Mouse (Mus musculus) MEL (cell line): ENCODE results near the gene Rnf167. TPM values are rescaled to one million over a fixed set of nuclear protein-coding genes. Genes with fewer than 3 reads are reported as not detected.

Source experiments
- DNase-seq: peaks from one replicate; pipeline ENCODE4 v3.0.0; 2011; ENCODE audit warnings: low read depth, low spot score
- H3K27ac ChIP-seq: 2 replicates; pipeline ENCODE4 v1.5.1; 2012; ENCODE audit warnings: low read depth, mild to moderate bottlenecking, control low read depth, low read length, moderate library complexity; ENCODE audit not compliant: control insufficient read depth
- H3K27me3 ChIP-seq, 2 experiments: fragments of 150-350 bp in 1 of 2; sonication (generic) in 1 of 2; 2 replicates each; pipeline ENCODE4 v1.6.1; 2012; ENCODE audit warnings: low read length in 2 of 2, mild to moderate bottlenecking in 2 of 2, improper control_type of control experiment in 1 of 2, moderate library complexity in 1 of 2; ENCODE audit not compliant: insufficient read depth in 2 of 2, control insufficient read depth in 1 of 2
- H3K36me3 ChIP-seq, 2 experiments: 2 replicates each; pipeline ENCODE4 v1.6.1; 2012 to 2014; ENCODE audit warnings: low read length in 2 of 2, improper control_type of control experiment in 1 of 2, inconsistent platforms in 1 of 2, mild to moderate bottlenecking in 1 of 2; ENCODE audit not compliant: insufficient read depth in 2 of 2, control insufficient read depth in 1 of 2
- H3K4me1 ChIP-seq, 2 experiments: fragments of 150-350 bp in 1 of 2; sonication (generic) in 1 of 2; 2 replicates each; pipeline ENCODE4 v1.6.1; 2012; ENCODE audit warnings: low read length in 2 of 2, improper control_type of control experiment in 1 of 2, mild to moderate bottlenecking in 1 of 2; ENCODE audit not compliant: insufficient read depth in 2 of 2, control insufficient read depth in 1 of 2
- H3K4me3 ChIP-seq, 2 experiments: fragments of 150-350 bp in 1 of 2; sonication (generic) in 1 of 2; 2 replicates each; pipeline ENCODE4 v1.5.1; 2012; ENCODE audit warnings: low read depth in 2 of 2, low read length in 2 of 2, mild to moderate bottlenecking in 2 of 2, moderate library complexity in 2 of 2, control low read depth in 1 of 2, improper control_type of control experiment in 1 of 2; ENCODE audit not compliant: control insufficient read depth in 1 of 2, insufficient read depth in 1 of 2
- H3K79me2 ChIP-seq: 2 replicates; pipeline ENCODE4 v1.6.1; 2012; ENCODE audit warnings: mild to moderate bottlenecking, low read length, moderate library complexity; ENCODE audit not compliant: control insufficient read depth, poor library complexity, insufficient read depth
- H3K9ac ChIP-seq: 2 replicates; pipeline ENCODE4 v1.6.1; 2012; ENCODE audit warnings: low read depth, mild to moderate bottlenecking, control low read depth, low read length, moderate library complexity; ENCODE audit not compliant: control insufficient read depth, poor library complexity, severe bottlenecking
- H3K9me3 ChIP-seq: fragments of 150-350 bp; sonication (generic); replicated peaks from 2 replicates; pipeline ENCODE4 v1.6.1; 2012; ENCODE audit warnings: mild to moderate bottlenecking, low read length, improper control_type of control experiment, moderate library complexity; ENCODE audit not compliant: insufficient read depth
- BHLHE40 ChIP-seq: IDR thresholded peaks from 2 replicates; pipeline ENCODE4 v1.6.1; 2012; ENCODE audit warnings: low read depth, mild to moderate bottlenecking, inconsistent platforms, low read length, improper control_type of control experiment, borderline replicate concordance
- CHD1 ChIP-seq: IDR thresholded peaks from 2 replicates; pipeline ENCODE4 v1.6.1; 2012; ENCODE audit warnings: low read depth, mild to moderate bottlenecking, inconsistent platforms, low read length, improper control_type of control experiment
- CHD2 ChIP-seq: IDR thresholded peaks from 2 replicates; pipeline ENCODE4 v1.6.1; 2011; ENCODE audit warnings: low read length, improper control_type of control experiment
- CTCF ChIP-seq, 3 experiments: IDR thresholded peaks in 2 of 3; conservative IDR thresholded peaks in 1 of 3; 2 replicates each; pipeline ENCODE4 v1.5.1; 2011 to 2012; ENCODE audit warnings: low read length in 3 of 3, low read depth in 2 of 3, mild to moderate bottlenecking in 2 of 3, improper control_type of control experiment in 1 of 3, inconsistent platforms in 1 of 3, mixed read lengths in 1 of 3, moderate library complexity in 1 of 3; ENCODE audit not compliant: control insufficient read depth in 1 of 3, insufficient read depth in 1 of 3, poor library complexity in 1 of 3, severe bottlenecking in 1 of 3
- ELF1 ChIP-seq: IDR thresholded peaks from 2 replicates; pipeline ENCODE4 v1.6.1; 2014; ENCODE audit warnings: low read depth, mild to moderate bottlenecking, inconsistent platforms, low read length, improper control_type of control experiment, moderate library complexity
- EP300 ChIP-seq, 2 experiments: IDR thresholded peaks; 2 replicates each; pipeline ENCODE4 v1.6.1; 2011; ENCODE audit warnings: improper control_type of control experiment in 2 of 2, low read length in 2 of 2, low read depth in 1 of 2, mild to moderate bottlenecking in 1 of 2
- ETS1 ChIP-seq: IDR thresholded peaks from 2 replicates; pipeline ENCODE4 v1.6.1; 2012; ENCODE audit warnings: low read depth, mild to moderate bottlenecking, inconsistent platforms, low read length, improper control_type of control experiment, moderate library complexity
- GABPA ChIP-seq: IDR thresholded peaks from 2 replicates; pipeline ENCODE4 v1.6.1; 2012; ENCODE audit warnings: low read depth, mild to moderate bottlenecking, inconsistent platforms, low read length, improper control_type of control experiment, moderate library complexity
- GATA1 ChIP-seq: IDR thresholded peaks from 2 replicates; pipeline ENCODE4 v1.6.1; 2011; ENCODE audit warnings: low read depth, low read length, improper control_type of control experiment
- HCFC1 ChIP-seq: IDR thresholded peaks from 2 replicates; pipeline ENCODE4 v1.6.1; 2012; ENCODE audit warnings: low read depth, mild to moderate bottlenecking, inconsistent platforms, low read length, improper control_type of control experiment, moderate library complexity
- JUND ChIP-seq: IDR thresholded peaks from 2 replicates; pipeline ENCODE4 v1.6.1; 2011; ENCODE audit warnings: low read depth, mild to moderate bottlenecking, improper control_type of control experiment, low read length
- KAT2A ChIP-seq: conservative IDR thresholded peaks from 2 replicates; pipeline ENCODE4 v1.6.1; 2012; ENCODE audit warnings: low read depth, low read length, improper control_type of control experiment, inconsistent platforms
- MAFK ChIP-seq: IDR thresholded peaks from 2 replicates; pipeline ENCODE4 v1.6.1; 2011; ENCODE audit warnings: low read depth, mild to moderate bottlenecking, low read length, improper control_type of control experiment, borderline replicate concordance
- MAX ChIP-seq: IDR thresholded peaks from 2 replicates; pipeline ENCODE4 v1.6.1; 2011; ENCODE audit warnings: low read length, improper control_type of control experiment
- MEF2A ChIP-seq: IDR thresholded peaks from 2 replicates; pipeline ENCODE4 v1.6.1; 2014; ENCODE audit warnings: low read depth, mild to moderate bottlenecking, inconsistent platforms, low read length, improper control_type of control experiment; ENCODE audit not compliant: poor library complexity, insufficient replicate concordance, severe bottlenecking; ENCODE audit errors: extremely low read depth
- MYB ChIP-seq: IDR thresholded peaks from 2 replicates; pipeline ENCODE4 v1.6.1; 2011; ENCODE audit warnings: mild to moderate bottlenecking, low read depth, low read length, improper control_type of control experiment
- MYC ChIP-seq: IDR thresholded peaks from 2 replicates; pipeline ENCODE4 v1.6.1; 2011; ENCODE audit warnings: low read depth, mild to moderate bottlenecking, low read length, improper control_type of control experiment, moderate library complexity
- NELFE ChIP-seq: IDR thresholded peaks from 2 replicates; pipeline ENCODE4 v1.6.1; 2011; ENCODE audit warnings: low read depth, low read length, improper control_type of control experiment
- POLR2A ChIP-seq, 2 experiments: IDR thresholded peaks; 2 replicates each; pipeline ENCODE4 v1.6.1; 2011 to 2012; ENCODE audit warnings: low read length in 2 of 2, mild to moderate bottlenecking in 2 of 2, control low read depth in 1 of 2, improper control_type of control experiment in 1 of 2, low read depth in 1 of 2, moderate library complexity in 1 of 2; ENCODE audit not compliant: control insufficient read depth in 1 of 2, insufficient read depth in 1 of 2, poor library complexity in 1 of 2
- POLR2AphosphoS2 ChIP-seq: IDR thresholded peaks from 2 replicates; pipeline ENCODE4 v1.6.1; 2011; ENCODE audit warnings: low read length, improper control_type of control experiment
- POLR2AphosphoS5 ChIP-seq: IDR thresholded peaks from 2 replicates; pipeline ENCODE4 v1.6.1; 2012; ENCODE audit warnings: low read depth, borderline replicate concordance, mild to moderate bottlenecking, inconsistent platforms, low read length, moderate library complexity, mixed read lengths
- RAD21 ChIP-seq: IDR thresholded peaks from 2 replicates; pipeline ENCODE4 v1.6.1; 2011; ENCODE audit warnings: mild to moderate bottlenecking, low read depth, low read length, improper control_type of control experiment
- RCOR1 ChIP-seq: IDR thresholded peaks from 2 replicates; pipeline ENCODE4 v1.6.1; 2012; ENCODE audit warnings: low read depth, mild to moderate bottlenecking, inconsistent platforms, low read length, improper control_type of control experiment
- SIN3A ChIP-seq: IDR thresholded peaks from 2 replicates; pipeline ENCODE4 v1.6.1; 2012; ENCODE audit warnings: low read length, improper control_type of control experiment, inconsistent platforms
- SMC3 ChIP-seq: IDR thresholded peaks from 2 replicates; pipeline ENCODE4 v1.6.1; 2011; ENCODE audit warnings: low read depth, low read length, improper control_type of control experiment
- TAL1 ChIP-seq: IDR thresholded peaks from 2 replicates; pipeline ENCODE4 v1.6.1; 2012; ENCODE audit warnings: mild to moderate bottlenecking, inconsistent platforms, low read length, moderate library complexity, mixed read lengths
- TBP ChIP-seq: IDR thresholded peaks from 2 replicates; pipeline ENCODE4 v1.8.0; 2011; ENCODE audit warnings: low read depth, low read length, improper control_type of control experiment
- TCF12 ChIP-seq: IDR thresholded peaks from 2 replicates; pipeline ENCODE4 v1.6.1; 2014; ENCODE audit warnings: low read depth, mild to moderate bottlenecking, inconsistent platforms, low read length, improper control_type of control experiment, moderate library complexity
- UBTF ChIP-seq: IDR thresholded peaks from 2 replicates; pipeline ENCODE4 v1.6.1; 2012; ENCODE audit warnings: low read depth, mild to moderate bottlenecking, inconsistent platforms, low read length, improper control_type of control experiment, moderate library complexity, borderline replicate concordance; ENCODE audit not compliant: insufficient read depth
- USF1 ChIP-seq: IDR thresholded peaks from 2 replicates; pipeline ENCODE4 v1.6.1; 2014; ENCODE audit warnings: low read depth, mild to moderate bottlenecking, inconsistent platforms, low read length, improper control_type of control experiment, moderate library complexity
- USF2 ChIP-seq, 2 experiments: IDR thresholded peaks; 2 replicates each; pipeline ENCODE4 v1.6.1; 2011 to 2012; ENCODE audit warnings: improper control_type of control experiment in 2 of 2, low read length in 2 of 2, borderline replicate concordance in 1 of 2, inconsistent platforms in 1 of 2, low read depth in 1 of 2, mild to moderate bottlenecking in 1 of 2; ENCODE audit not compliant: insufficient read depth in 1 of 2
- ZC3H11A ChIP-seq: IDR thresholded peaks from 2 replicates; pipeline ENCODE4 v1.6.1; 2012; ENCODE audit warnings: low read depth, mild to moderate bottlenecking, inconsistent platforms, low read length, improper control_type of control experiment
- ZMIZ1 ChIP-seq: IDR thresholded peaks from 2 replicates; pipeline ENCODE4 v1.6.1; 2012; ENCODE audit warnings: low read depth, mild to moderate bottlenecking, inconsistent platforms, low read length, improper control_type of control experiment, moderate library complexity
- polyA plus RNA-seq, 2 experiments: library from polyadenylated mRNA; stranded (reverse) in 1 of 2; unstranded in 1 of 2; fragments of >175 nt in 1 of 2; fragments of >200 nt in 1 of 2; gene quantifications; 2 replicates each; pipeline versions ENCODE4 v1.2.1 to v1.2.4; 2012; ENCODE audit warnings: low replicate concordance in 2 of 2, low read depth in 1 of 2; ENCODE audit not compliant: insufficient read length in 2 of 2, insufficient read depth in 1 of 2, missing spikeins in 1 of 2
- total RNA-seq: library from RNA; depleted of rRNA; stranded (reverse); fragments of 300-350 nt; gene quantifications from 2 replicates; pipeline ENCODE4 v1.2.3, GENCODE M21; 2012

Gene Rnf167
- total and polyA plus RNA-seq, 3 experiments, result 31.4 to 44.4 TPM; not detected in 1

DNA sequence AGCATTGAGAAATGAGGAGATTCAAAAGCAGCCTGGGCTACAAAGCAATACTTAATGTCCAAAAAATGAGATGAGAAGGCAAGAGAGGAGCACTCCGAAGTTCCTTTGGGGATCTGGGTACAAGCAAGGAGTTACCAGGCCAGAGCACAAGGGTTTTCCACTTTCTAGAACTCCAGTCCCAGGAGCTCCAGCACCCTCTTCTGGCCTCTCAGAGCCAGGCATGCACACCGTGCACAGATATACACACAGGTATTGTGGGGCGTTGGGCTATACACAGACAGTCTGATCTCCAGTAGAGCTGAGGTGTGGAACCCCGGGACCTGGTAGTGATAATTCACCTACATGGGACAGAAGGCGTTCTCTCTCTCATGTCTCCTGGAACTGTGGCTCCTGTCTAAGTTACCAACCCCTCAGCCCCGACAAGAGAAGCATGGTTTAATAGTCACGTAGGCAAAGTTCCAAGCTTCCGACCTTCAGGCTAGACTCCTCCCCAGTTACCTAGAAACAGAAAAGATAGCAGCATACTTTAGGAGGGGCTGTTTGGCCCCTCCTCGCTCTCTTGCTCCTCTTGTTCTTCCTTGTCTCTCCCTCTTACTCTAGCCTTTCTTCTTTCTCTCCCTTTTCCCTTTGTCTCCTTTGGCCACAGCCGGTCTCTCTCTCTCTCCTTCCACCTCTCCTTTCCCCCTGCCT lies 23.8 kb upstream of the Rnf167 start (continued):
- TF ChIP-seq ZMIZ1 (no peak), SIN3A (peak; percentile 70; the same call in 1 of the 2 replicates), USF2 (IDR thresholded peaks at IDR 0.05; ENCODE audit: borderline replicate concordance in 1 of 2, insufficient read depth in 1 of 2, low read depth in 1 of 2, low read length in 2 of 2) (no peak), MAFK (no peak), CTCF (IDR thresholded peaks at IDR 0.05 in 2 of 3, conservative IDR thresholded peaks at IDR 0.05 in 1 of 3; ENCODE audit: control insufficient read depth in 1 of 3, insufficient read depth in 1 of 3, low read depth in 2 of 3, low read length in 3 of 3, poor library complexity in 1 of 3, severe bottlenecking in 1 of 3) (peak; percentile 67 to 93 (median 86)), NELFE (no peak), POLR2A (IDR thresholded peaks at IDR 0.05; ENCODE audit: control insufficient read depth in 1 of 2, insufficient read depth in 1 of 2, low read depth in 1 of 2, low read length in 2 of 2, poor library complexity in 1 of 2) (no peak), RCOR1 (no peak), TCF12 (no peak), MAX (no peak), RAD21 (peak; percentile 88), CHD1 (no peak), SMC3 (peak; percentile 92), MYB (no peak), UBTF (no peak), CHD2 (no peak)

DNA sequence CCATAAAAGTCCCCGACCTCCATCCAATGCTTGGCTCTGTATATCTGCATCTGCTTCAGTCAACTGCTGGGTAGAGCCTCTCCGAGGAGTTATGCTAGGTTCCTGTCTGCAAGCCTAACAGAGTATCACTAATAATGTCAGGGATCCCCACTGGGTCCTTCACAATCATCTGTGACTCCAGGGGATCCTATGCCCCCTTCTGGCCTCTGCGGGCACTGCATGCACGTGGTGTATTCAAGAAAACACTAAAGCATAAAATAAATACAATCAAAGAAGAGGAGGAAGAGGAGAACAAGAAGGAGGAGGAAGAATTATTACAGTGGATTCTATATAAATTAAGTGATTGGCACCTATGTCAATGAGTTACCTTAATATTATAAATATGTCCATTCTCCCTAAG lies 21.6 kb upstream of the Rnf167 start:
- peaks cover 0 to 14% of the 10 kb centered on the region in 2 experiments; a peak in 2 of 4 replicates for H3K36me3 ChIP-seq
- no peak overlapping the region for H3K4me3 ChIP-seq
- H3K27ac ChIP-seq, result no peak overlapping the region
- no peaks in the 10 kb centered on the region for H3K79me2 ChIP-seq
- no peaks in the 10 kb centered on the region for H3K27me3 ChIP-seq
- no peak overlapping the region for H3K9ac ChIP-seq
- peaks cover 5 to 16% of the 10 kb centered on the region in 2 experiments for H3K4me1 ChIP-seq
- peak; percentile 89 for DNase-seq
- no peaks in the 10 kb centered on the region for H3K9me3 ChIP-seq
- TF ChIP-seq MEF2A (no peak), TBP (no peak), NELFE (no peak), KAT2A (no peak), MYC (peak; percentile 95), JUND (no peak), GATA1 (no peak), POLR2AphosphoS2 (no peak), ELF1 (no peak), HCFC1 (no peak), RAD21 (peak; percentile 76), GABPA (no peak), ETS1 (no peak), POLR2AphosphoS5 (no peak), POLR2A (IDR thresholded peaks at IDR 0.05; ENCODE audit: control insufficient read depth in 1 of 2, insufficient read depth in 1 of 2, low read depth in 1 of 2, low read length in 2 of 2, poor library complexity in 1 of 2) (no peak), SIN3A (peak; percentile 62; the same call in 1 of the 2 replicates), ZC3H11A (peak; percentile 78), CHD2 (no peak), USF1 (peak; percentile 59), ZMIZ1 (no peak), MAX (peak; percentile 85), EP300 (IDR thresholded peaks at IDR 0.05; ENCODE audit: low read depth in 1 of 2, low read length in 2 of 2) (no peak), CTCF (IDR thresholded peaks at IDR 0.05 in 2 of 3, conservative IDR thresholded peaks at IDR 0.05 in 1 of 3; ENCODE audit: control insufficient read depth in 1 of 3, insufficient read depth in 1 of 3, low read depth in 2 of 3, low read length in 3 of 3, poor library complexity in 1 of 3, severe bottlenecking in 1 of 3) (peak; percentile 79 to 81 (median 80)), USF2 (IDR thresholded peaks at IDR 0.05; ENCODE audit: borderline replicate concordance in 1 of 2, insufficient read depth in 1 of 2, low read depth in 1 of 2, low read length in 2 of 2) (no peak), TAL1 (no peak), BHLHE40 (no peak)
